Mouse (Mus musculus) retina, embryonic 14.5 days (tissue): Measurements from ENCODE around the gene Vapa.
"Not testable (repeated sequence)": the region's sequence is repeated elsewhere in the genome, so short reads cannot be mapped to it uniquely, and the experiment has no call there.

Experiments used
- DNase-seq: peaks from one replicate; pipeline ENCODE4 v3.0.0-alpha.2; 2015; ENCODE audit warnings: low spot score

The Vapa gene

DNA sequence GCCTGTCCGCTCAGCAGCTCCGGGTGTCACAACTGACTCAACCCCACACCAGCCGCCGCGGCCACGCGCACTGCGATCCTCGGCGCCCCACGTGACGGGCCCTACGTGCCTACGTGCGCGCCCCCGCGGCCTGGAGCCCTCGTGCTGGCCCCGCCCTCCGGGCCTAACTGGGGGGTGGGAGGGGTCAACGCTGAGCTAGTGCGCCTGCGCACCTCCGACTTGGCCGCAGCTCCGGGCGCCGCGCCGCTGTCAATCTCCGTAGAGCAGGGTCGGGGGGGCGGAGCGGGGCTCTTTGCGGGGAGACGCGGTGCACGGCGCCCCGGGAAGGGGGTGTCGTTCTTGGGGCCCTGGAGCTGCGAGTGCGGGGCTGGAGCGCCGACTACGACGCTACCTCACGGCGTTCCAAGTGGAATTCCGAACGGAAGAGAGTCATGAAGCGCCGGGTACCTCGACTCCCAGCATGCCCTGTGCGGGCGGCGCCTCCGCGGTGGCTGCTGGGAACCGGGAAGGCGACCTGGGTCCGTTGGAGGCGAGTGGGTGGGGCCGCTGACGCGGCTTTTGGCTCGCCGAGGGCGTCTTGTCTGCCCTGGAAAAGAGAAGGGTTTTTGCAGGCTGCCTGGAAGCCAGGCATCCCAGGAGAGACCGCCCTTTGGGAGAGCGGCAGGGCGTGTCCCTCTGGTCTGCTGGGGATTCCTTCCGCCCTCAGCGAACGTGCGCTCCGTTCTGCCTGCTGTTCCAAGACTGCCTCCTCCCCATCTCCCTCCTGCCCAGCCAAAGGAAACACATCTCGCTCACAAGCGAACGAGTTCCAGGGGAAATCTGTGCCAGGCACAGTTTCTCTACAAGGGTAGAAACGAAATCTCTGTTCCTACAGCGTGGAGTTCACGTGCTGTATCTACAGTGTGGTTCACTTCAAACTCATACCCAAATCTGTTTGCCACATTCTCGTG, at the start of gene Vapa:
Gene Vapa (minus strand): TSS at position 93 of the 950 bp plus-strand sequence.
- DNase-seq: peak; percentile 98

DNA sequence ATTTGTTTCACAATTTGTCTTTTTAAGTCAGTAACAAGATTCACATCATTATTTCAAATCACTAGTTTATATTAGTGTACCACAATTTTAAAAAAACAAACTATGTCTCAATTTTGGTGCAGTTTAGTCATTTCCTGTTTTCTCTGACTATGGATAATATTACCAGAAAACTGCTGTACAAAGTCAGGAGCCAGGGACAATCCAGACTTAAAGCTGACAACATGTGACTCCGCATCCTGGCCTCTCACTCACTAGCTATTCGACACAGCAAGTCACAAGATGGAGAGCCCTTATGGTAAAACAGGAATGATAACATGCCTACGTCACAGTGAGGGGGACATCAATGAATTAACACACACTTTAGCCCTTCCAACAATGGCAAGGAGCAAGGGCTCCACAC, 49.3 kb upstream of the Vapa start:
- DNase-seq: no peak

DNA sequence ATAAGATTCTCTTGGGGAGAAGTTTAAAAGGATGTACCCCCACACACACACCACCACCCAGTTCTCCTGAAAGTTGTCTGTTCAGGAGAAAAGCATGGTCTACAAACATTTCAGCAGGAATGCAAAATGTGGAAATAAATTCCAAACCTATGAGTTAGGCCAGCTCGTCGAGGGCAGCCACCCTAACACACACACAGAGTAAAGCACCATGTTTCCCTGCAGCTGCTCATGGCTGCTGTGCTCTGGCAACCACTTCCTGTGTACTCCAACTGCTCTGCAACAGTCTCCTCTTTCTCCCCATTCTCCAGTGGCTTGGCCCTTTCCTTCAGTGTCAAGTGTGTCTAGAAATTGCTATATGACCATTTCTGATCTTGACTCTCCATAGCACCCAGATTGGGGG, 45.1 kb upstream of the Vapa start:
- DNase-seq: no peak

DNA sequence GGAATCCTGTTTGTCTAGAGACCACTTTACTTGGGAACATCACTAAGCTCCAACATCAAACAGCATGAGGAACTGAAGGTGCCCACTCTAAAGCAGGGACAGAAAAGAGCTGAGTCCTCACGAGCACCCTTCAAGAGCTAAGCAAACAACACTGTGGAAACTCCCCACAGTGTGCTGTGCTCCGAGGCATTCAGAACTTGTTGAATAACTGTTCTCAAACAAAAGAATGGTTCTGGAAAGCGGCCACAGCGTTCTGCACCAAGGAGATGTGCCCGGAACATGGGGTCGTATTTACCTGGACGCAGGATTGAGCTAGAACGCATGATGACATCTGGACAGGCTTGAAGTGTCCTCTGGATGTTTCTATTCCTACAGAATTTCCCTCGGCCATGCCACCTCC, 44.6 kb upstream of the Vapa start:
- DNase-seq: no peak

DNA sequence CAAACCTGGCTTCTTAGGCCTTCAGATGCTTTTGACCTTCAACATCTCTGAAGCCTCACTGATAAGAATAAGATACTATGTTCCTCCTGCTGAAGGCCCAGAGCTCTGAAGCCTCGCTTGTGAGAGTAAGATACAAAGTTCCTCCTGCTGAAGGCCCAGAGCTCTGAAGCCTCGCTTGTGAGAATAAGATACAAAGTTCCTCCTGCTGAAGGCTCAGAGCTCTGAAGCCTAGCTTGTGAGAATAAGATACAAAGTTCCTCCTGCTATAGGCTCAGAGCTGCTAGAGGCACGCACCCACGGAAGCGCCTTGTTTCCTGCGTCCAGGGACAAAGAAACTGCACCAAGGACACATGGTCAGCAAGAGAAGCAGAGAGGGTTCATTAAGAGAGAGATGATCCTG, 43.4 kb upstream of the Vapa start:
- no peak for DNase-seq

DNA sequence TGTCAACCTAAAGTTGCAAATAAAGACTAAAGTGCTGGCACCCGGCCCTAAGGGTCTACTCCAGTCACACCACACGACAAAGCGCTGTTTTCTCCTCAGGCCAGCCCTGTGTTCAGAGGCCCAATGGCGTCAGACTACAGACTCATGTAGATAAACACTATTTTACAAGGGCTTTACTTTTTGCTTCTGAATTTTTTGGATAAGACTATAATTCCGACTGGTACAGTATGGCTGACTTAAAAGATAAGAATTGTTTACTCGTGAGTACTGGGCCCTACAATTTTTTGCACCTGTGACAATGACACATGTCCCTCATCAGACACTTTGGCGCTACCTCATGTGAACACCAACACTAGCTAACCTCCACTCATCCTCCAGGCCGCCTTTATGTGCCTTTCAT, 42.7 kb upstream of the Vapa start:
- DNase-seq: no peak

DNA sequence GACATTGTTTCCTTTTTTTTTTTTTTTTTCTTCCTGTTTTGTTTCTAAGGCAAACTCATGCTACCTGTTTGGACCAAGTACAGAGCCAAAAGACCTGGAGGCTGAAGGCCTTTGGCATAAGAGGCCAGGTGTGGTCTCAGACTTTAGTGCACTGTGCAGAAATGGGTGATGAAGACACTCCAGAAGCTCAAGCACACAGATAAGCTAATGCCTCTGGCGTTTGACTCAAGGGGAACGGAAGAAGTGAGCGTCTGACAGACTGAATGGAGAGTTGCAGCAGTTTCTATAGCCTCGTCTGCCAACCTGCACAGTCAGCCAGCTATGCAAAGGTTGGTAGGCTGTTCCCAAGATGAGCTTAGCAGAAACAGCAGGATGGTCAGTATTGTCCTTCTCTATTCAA, 42.3 kb upstream of the Vapa start:
- no peak for DNase-seq

DNA sequence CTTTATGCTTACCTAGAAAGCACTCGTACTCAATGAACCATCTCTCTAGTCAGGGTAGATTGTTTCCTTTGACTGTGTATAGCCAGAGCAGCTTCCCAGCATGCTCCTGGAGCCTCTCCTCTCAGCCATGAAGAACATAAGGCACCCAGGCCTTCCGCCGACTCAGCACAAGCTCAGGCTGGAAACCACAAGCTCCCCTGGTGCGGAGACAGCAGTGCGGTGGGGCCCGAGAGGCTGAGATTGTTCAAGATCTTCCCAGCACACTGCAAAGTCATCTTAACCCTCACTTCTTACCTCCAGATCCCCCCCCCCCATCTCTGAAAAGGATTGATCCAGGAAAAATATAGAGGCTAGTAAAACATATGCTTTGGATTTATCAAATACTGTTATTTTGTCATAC, 37.2 kb upstream of the Vapa start:
- no peak for DNase-seq

DNA sequence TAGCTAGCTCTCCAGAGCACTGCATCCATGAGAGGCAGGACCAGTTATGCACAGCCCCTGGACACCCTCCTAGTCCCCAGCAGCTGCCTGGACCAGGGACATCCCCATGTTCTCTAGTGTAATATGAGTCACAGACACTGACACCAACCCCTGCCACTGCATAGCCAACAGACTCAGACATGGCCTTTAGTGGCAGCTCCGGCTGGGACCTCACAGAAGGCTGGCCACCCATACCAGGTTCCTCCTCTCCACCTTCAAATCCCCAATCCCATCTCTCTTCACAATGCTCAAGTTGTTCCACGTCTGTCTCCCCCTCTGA, 35.8 kb upstream of the Vapa start:
- DNase-seq: no peak

DNA sequence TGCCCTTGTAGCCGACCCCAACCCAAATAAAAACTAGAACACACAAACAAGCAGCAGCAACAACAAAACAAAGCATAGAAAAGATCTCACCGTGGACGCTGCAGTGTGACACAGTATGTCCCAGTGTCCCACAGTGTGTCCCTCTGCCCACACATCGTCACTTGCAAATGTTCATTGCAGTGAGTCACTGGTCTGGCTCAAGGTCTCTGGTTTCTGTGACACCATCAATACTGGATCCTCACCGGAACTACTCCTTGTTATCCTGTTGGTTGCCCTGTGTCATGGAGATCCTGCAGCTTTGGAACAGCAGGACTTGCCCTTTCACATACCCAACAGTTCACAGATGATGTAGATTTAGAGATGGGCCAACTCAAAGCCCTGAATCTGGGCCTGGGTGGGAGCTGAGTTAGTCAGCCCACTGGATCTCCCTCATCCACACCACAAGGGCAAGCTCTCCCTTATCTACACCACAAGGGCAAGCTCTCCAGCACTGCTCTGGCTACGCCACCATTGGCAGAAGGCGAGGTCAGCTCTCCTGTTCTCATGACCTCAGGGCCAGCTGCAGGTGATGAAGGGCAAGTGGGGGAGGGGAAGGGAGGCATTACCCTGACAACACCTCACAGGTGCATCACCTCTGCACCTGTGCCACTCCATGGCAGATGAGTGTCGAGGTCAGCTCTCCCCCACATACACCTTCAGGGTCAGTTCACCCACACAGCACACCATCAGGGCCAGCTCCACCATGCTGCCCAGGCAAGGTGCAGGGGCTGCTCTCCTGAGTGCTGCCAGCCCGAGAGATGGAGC, 35.2 kb upstream of the Vapa start:
- no peak for DNase-seq

DNA sequence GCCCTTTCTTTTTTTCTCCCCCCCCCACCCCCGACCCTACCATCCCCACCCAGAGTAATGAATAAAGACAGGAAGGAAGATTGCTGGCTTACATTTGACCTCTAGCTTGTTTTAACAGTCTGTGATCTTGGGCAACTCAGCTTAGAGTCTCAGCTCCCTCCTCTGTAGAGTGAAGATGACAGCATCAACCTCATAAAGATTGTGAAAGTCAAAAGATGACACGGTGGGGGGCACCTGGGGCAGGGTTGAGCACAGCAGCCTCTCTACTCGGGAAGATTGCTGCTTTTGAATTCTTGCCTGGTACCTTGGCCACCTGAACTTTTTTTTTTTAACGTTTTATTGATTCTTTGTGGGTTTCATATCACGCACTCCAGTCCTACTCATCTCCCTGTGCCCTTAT, 34.6 kb upstream of the Vapa start:
- DNase-seq: no peak

DNA sequence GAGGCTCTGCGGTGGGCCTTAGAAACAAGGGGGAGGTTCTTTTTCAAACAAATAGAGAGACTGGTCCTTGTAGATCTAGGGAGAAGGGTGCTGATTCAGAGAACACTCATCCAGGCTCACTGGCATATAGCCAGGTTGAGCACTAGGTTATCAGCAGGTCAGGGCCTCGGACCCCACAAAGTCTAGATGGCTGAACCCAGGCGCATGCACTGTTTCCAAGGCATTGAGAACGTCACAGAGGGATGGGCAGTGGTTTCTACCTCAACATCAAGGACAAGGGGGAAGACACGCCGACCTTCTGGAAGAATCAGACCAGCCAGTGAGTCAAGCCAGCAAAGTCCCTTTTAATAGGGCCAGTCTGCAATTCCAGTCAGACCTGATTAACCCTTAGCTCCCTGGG, 33.9 kb upstream of the Vapa start:
- no peak for DNase-seq

DNA sequence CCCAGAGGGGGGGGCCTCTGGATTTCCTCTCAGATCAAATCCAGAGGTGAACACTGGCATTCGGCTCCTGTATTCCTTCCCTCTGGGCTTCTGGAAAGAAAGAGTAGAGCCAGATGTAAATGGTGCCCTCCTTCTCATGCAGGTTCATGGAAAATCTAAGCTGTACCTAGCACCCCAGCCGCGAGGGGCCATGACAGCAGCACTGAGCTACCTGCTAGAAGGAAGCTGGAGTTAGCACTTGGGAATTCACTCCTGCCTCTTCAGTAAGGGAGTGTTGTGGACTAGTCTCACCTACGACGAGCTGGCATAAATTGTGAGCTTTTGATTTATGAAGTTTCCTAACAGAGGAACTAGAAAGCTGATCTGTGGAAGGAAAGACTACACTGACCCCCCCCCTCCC, 30.2 kb upstream of the Vapa start:
- no peak for DNase-seq

DNA sequence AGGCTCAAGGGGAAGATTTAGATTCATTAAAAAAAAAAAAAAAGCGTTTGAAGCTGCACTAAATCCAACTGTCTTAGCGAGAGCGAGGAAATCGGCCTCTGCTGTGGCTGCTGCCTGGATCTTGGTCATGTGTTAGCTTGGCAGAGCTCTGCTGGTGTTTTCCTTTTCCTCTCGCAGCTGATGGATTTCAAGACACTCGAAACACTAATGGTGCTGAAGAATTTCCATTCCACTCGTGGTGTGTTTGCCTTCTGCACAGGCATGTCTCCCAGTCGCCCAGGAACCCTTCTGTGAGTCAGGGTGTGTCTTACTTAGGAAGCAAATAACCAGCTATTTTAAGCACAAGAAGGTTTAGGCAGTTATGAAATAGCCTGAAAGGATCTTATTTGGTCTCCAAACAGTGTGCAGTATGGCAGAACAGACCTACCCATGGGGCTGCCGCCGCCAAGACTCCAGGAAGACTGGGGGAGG, 29.7 kb upstream of the Vapa start:
- no peak for DNase-seq

DNA sequence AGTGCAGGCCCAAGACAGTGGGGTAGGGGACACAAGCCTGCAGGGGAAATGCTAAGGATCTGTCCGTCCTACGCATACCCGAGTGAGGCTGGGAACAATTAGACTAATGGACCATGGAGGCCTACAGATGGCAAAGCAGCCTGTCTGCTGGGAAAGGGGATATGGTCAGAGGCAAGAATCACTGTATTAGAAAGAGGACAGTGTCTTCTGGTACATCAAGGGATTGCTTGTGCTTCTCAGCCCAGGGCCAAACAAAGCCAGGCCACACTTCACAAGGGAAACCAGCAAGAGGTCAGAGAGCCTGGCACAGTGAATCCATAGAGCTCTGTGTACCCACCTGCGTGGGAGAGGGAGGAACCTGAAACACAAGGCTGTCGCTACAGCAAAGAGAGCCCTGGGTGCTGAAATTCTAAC, 29.2 kb upstream of the Vapa start:
- DNase-seq: peak; percentile 23

DNA sequence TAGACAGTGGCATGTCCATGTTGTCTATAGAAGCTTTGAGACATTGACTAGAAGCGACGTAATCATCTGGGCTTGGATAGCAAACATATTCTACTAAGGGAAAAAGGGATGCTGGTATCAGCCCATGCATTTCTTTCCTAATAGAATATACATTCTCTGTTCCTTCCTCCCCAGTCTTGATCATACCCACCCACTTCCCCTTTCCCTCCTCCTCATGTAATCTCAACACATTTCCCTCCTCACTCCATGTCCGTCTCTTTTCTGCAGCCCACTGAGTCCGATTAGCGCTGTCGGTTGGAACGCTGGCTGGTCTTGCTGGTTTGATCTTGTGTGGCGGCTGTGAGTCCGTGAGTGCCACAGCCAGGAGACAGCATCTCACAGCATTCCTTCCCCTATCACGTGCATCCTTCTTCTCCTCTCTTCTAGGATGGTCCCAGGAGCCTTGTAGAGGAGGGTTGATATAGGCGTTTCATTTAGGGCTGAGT, 28.4 kb upstream of the Vapa start, which contains the start of gene Txndc2:
Gene Txndc2 (minus strand): TSS at position 435 of the 485 bp plus-strand sequence.
- DNase-seq: no peak

DNA sequence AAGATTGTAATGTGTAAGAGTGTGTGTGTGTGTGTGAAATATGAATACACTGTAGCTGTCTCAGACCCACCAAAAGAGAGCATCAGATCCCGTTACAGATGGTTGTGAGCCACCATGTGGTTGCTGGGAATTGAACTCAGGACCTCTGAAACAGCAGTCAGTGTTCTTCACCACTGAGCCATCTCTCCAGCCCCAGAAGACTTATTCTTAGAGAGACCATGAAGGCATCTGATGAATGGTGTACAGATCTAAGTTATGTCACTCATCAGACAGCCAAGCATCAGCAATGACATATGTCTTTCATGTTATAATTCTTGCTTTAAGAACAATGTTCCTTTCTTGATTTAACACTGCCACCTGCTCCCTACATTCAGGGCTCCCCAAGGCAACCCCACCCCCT, 25.8 kb upstream of the Vapa start:
- DNase-seq: no peak

DNA sequence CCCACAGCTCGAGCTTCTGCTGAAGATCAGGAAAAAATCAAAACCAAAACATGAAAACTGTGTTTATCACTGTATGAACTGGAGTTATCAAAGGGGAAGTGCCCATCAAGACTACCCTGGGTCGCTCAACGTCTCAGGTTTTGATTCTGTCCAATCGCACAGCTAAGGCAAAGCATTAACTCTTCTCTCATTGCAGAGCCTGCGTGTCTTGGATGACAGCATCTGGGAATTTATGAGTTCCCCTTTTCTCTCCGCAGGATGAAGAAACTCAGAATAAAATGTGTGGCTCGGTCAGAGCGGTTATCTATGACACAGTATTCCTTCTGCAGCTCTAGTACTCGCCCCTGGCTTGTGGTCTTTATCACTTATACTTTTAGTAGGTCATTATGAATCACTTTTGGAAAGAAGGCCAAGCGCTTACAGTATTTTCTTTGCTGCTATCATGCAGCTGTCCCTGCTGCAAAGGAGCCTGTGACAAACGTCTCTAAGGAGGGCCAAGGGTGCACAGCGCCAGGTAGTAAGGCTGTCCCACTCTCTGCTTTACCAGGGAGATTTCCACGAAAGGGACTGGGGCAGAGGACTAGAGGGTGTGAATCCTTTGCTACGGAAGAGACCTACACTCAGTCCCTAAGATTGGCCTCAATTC, 22.5 kb upstream of the Vapa start:
- no peak for DNase-seq

DNA sequence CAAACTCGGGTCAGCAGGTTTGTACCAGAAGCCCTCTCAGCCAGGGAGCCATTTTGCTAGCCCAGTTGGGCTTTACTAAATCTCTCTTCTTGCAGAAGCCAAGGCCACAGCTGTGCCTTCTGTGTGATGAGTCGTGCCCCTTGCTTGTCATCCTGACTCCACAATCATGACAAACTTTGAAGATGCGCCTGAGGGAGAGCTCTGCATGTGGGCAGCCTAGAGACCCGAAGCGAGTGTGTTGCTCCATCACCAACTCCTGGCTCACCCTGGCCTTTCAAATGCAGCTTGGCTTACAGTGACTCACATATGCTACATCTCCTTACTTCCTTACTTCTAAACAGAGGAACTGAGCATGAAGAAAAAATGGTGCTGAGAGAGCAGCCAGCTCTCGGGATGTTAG, 16.6 kb upstream of the Vapa start:
- no peak for DNase-seq

DNA sequence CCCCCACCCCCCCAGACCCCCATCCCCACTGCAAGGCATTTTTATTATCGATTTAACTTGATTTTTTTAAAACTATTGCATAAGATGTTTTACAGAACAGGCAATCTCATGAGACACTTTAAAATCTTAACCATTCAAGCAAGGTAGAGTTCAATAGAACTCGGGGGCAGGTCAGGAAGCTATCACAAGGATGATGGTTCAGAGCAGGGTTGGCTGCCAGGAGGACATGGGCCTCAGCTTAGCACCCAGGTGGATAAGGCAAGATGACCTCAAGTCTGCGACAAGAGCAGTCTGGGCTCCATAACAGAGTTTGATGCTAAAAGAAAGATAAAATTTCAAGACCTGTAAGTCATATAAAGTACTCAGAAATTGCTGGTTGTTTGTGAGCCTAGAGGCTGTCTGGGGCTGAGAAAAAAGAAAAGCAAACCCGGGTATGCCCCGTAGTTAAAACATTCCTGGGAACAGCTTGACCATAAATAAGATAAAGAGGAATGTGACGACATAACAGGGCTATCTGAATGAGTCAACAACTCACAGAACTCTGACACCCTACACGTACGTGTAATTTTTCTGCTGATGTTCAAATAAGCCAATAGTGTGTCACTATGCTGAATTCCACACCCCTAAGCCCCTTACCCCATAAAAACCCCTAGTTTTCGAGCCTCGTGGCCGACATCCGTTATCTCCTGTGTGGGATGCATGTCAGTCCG, 15.6 kb upstream of the Vapa start:
- DNase-seq: not testable (repeated sequence)

DNA sequence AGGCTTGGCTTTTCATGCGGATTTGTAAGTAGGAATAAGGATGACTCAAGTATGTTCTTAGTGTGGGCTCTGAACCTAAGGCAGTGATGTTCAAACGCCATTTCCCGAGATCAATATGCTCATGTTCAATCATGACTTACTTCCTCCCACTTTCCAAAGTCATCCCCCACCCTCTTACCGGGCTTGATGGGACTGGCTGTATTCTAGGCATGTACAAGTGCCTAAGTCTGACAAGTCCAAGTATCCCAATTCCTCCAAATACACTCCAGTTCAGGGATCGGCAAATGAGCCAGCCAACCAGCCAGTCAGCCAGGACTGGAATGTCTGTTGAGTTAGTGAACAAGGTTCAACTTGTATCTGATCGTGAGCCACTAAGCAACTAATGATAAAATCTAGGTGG, 12.9 kb upstream of the Vapa start:
- no peak for DNase-seq

DNA sequence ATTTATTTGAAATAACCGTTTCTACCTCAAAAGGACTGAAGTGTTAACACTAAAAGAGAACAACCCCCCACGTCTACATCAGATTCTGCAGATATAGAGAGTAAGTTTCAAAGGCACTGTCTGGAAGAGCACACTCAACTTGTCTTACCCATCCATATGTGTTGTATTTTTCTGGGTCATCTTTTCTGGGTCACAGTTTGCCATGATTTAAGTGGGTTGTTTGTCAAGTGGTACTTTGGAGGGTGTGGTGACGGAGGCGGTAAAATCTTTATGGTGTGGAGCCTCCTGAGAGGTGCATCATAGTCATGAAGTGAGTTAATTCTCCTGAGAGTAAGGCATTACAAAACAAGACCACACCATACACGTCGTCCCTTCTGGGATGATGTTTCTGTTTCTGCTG, 12.2 kb upstream of the Vapa start:
- no peak for DNase-seq
